In genomic region chr11:54192275-54192674, GRCm38 (mm10) we compare ENCODE assay signal across 45 mouse cellular contexts. TPM values are rescaled to one million over a fixed set of nuclear protein-coding genes. Genes with fewer than 3 reads are reported as not detected.
"Had no signal": no experiment of that assay in that cellular context is flagged by ENCODE, and none has a peak within 500 bp of the region (broad histone marks: within the 10 kb centered on the region; RNA-seq: fewer than 3 reads in every experiment).

No protein-coding gene starts in this region.

- ATAC-seq: liver, embryonic 12.5 days; liver, postnatal 0 days; lung, postnatal 0 days; midbrain, embryonic 13.5 days; midbrain, embryonic 15.5 days; midbrain, embryonic 16.5 days had no signal

- H3K9ac ChIP-seq: limb, embryonic 12.5 days; limb, embryonic 13.5 days; limb, embryonic 15.5 days; liver, embryonic 12.5 days; liver, embryonic 13.5 days; liver, embryonic 14.5 days; liver, embryonic 15.5 days; liver, postnatal 0 days; lung, embryonic 14.5 days; lung, embryonic 15.5 days; midbrain, embryonic 12.5 days; midbrain, embryonic 13.5 days; midbrain, embryonic 15.5 days; neural tube, embryonic 12.5 days had no signal

- H3K36me3 ChIP-seq: limb, embryonic 10.5 days; limb, embryonic 12.5 days; limb, embryonic 13.5 days; limb, embryonic 15.5 days; liver, embryonic 12.5 days; liver, embryonic 13.5 days; liver, embryonic 15.5 days; lung, embryonic 15.5 days; midbrain, embryonic 10.5 days; midbrain, embryonic 12.5 days; midbrain, embryonic 13.5 days; midbrain, embryonic 15.5 days; neural tube, embryonic 12.5 days had no signal

- H3K27ac ChIP-seq: limb, embryonic 10.5 days; limb, embryonic 12.5 days; limb, embryonic 13.5 days; limb, embryonic 15.5 days; liver, embryonic 12.5 days; liver, embryonic 13.5 days; liver, embryonic 14.5 days; liver, embryonic 15.5 days; lung, embryonic 15.5 days; macrophage; midbrain, embryonic 10.5 days; midbrain, embryonic 12.5 days; midbrain, embryonic 13.5 days; midbrain, embryonic 15.5 days; neural tube, embryonic 12.5 days had no signal

- H3K4me3 ChIP-seq: limb, embryonic 10.5 days; limb, embryonic 12.5 days; limb, embryonic 13.5 days; limb, embryonic 15.5 days; liver, embryonic 12.5 days; liver, embryonic 13.5 days; liver, embryonic 15.5 days; lung, embryonic 15.5 days; megakaryocyte, embryonic 14.5 days; midbrain, embryonic 10.5 days; midbrain, embryonic 12.5 days; midbrain, embryonic 13.5 days; midbrain, embryonic 15.5 days; myocyte; neural tube, embryonic 12.5 days had no signal

- H3K4me2 ChIP-seq: limb, embryonic 12.5 days; limb, embryonic 13.5 days; limb, embryonic 15.5 days; liver, embryonic 11.5 days; liver, embryonic 12.5 days; liver, embryonic 13.5 days; liver, embryonic 15.5 days; lung, embryonic 14.5 days; lung, embryonic 15.5 days; midbrain, embryonic 11.5 days; midbrain, embryonic 12.5 days; midbrain, embryonic 13.5 days; midbrain, embryonic 15.5 days; neural tube, embryonic 12.5 days had no signal

- DNase-seq: liver; liver, embryonic 13.5 days; liver, postnatal 0 days; lung, adult 18-20 months; lung, adult 2 months; lung, embryonic 14.5 days; lung, postnatal 10 days; lung, postnatal 14 days; lung, postnatal 36 days; lung, postnatal 4 days; midbrain, embryonic 14.5 days had no signal

- H3K27me3 ChIP-seq: limb, embryonic 12.5 days; limb, embryonic 13.5 days; limb, embryonic 15.5 days; liver, embryonic 13.5 days; liver, embryonic 15.5 days; lung, embryonic 15.5 days; midbrain, embryonic 12.5 days; midbrain, embryonic 13.5 days; midbrain, embryonic 15.5 days; neural tube, embryonic 12.5 days had no signal

- H3K9me3 ChIP-seq: limb, embryonic 10.5 days; limb, embryonic 15.5 days; liver, embryonic 12.5 days; liver, embryonic 13.5 days; liver, embryonic 15.5 days; lung, embryonic 15.5 days; midbrain, embryonic 10.5 days; midbrain, embryonic 15.5 days; neural tube, embryonic 12.5 days had no signal

- H3K4me1 ChIP-seq: limb, embryonic 10.5 days; limb, embryonic 12.5 days; limb, embryonic 13.5 days; liver, embryonic 12.5 days; liver, embryonic 13.5 days; liver, embryonic 15.5 days; lung, embryonic 15.5 days; megakaryocyte, embryonic 14.5 days; midbrain, embryonic 10.5 days; midbrain, embryonic 12.5 days; midbrain, embryonic 13.5 days; midbrain, embryonic 15.5 days; neural tube, embryonic 12.5 days had no signal

RNA-seq across cellular contexts. Expression of gene Csf2, which starts 57.2 kb away (rescaled TPM):
- total RNA-seq: left cerebral cortex, postnatal 10 days; left cerebral cortex, postnatal 14 days; left cerebral cortex, postnatal 25 days; left cerebral cortex, postnatal 36 days; liver, adult 2 months; megakaryocyte progenitor cell, adult 5-6 weeks; megakaryocyte, adult 5-6 weeks; megakaryocyte-erythroid progenitor cell, adult 5-6 weeks; midbrain, postnatal 0 days; monocyte, adult 5-6 weeks had no signal
- polyA plus RNA-seq: limb, embryonic 10.5 days; limb, embryonic 11.5 days; limb, embryonic 12.5 days; limb, embryonic 13.5 days; limb, embryonic 14.5 days; limb, embryonic 15.5 days; liver, adult 2 months; liver, embryonic 11.5 days; liver, embryonic 12.5 days; liver, embryonic 13.5 days; liver, embryonic 14.5 days; liver, embryonic 15.5 days; liver, embryonic 16.5 days; liver, postnatal 0 days; macrophage; midbrain, embryonic 10.5 days; midbrain, embryonic 11.5 days; midbrain, embryonic 12.5 days; midbrain, embryonic 13.5 days; midbrain, embryonic 14.5 days; midbrain, embryonic 15.5 days; midbrain, embryonic 16.5 days; midbrain, postnatal 0 days; myocyte; neural tube, embryonic 11.5 days; neural tube, embryonic 12.5 days had no signal
